Mouse (Mus musculus) midbrain, embryonic 16.5 days (tissue): ENCODE measurements around the gene Wasf2. TPM values are rescaled to one million over a fixed set of nuclear protein-coding genes. Genes with fewer than 3 reads are reported as not detected.

Experiments used
- ATAC-seq: fragments of 200-750 bp; cut with Nextera tagmentation; 2 replicates; pipeline ENCODE4 v1.8.0; 2017; ENCODE audit warnings: moderate TSS enrichment
- H3K27ac ChIP-seq: fragments of 300-500 bp; sonication (generic); 2 replicates; pipeline ENCODE4 v1.5.1; 2014; ENCODE audit warnings: mild to moderate bottlenecking, low read length, mixed read lengths
- H3K27me3 ChIP-seq: fragments of 300-500 bp; sonication (generic); 2 replicates; pipeline ENCODE4 v1.6.1; 2014; ENCODE audit warnings: low read depth, low read length, mixed read lengths; ENCODE audit not compliant: control insufficient read depth, insufficient read depth
- H3K36me3 ChIP-seq: fragments of 300-500 bp; sonication (generic); 2 replicates; pipeline ENCODE4 v1.6.1; 2014; ENCODE audit warnings: mild to moderate bottlenecking, low read length, moderate library complexity, mixed read lengths; ENCODE audit not compliant: control insufficient read depth, insufficient read depth
- H3K4me1 ChIP-seq: fragments of 300-500 bp; sonication (generic); 2 replicates; pipeline ENCODE4 v1.6.1; 2014; ENCODE audit warnings: mild to moderate bottlenecking, low read length, mixed read lengths; ENCODE audit not compliant: control insufficient read depth, insufficient read depth
- H3K4me2 ChIP-seq: fragments of 300-500 bp; sonication (generic); 2 replicates; pipeline ENCODE4 v1.6.1; 2014; ENCODE audit warnings: mild to moderate bottlenecking, low read length, mixed read lengths
- H3K4me3 ChIP-seq: fragments of 300-500 bp; sonication (generic); 2 replicates; pipeline ENCODE4 v1.5.1; 2014; ENCODE audit warnings: low read depth, mild to moderate bottlenecking, low read length, moderate library complexity, mixed read lengths
- H3K9ac ChIP-seq: fragments of 300-500 bp; sonication (generic); 2 replicates; pipeline ENCODE4 v1.6.1; 2014; ENCODE audit warnings: low read depth, low read length, mixed read lengths
- H3K9me3 ChIP-seq: fragments of 300-500 bp; sonication (generic); replicated peaks from 2 replicates; pipeline ENCODE4 v1.6.1; 2014; ENCODE audit warnings: mild to moderate bottlenecking, low read length, mixed read lengths; ENCODE audit not compliant: control insufficient read depth, poor library complexity, severe bottlenecking
- WGBS: fragments of 180-500 bp; shearing (Covaris S2); extraction: QIAGEN DNeasy Blood & Tissue Kit; methylation state at CpG from one replicate; pipeline ENCODE4 v1.1.7; 2014; 5-methylcytosine and 5-hydroxymethylcytosine counted together
- polyA plus RNA-seq: library from polyadenylated mRNA; unstranded; fragments of >200 nt; fragmentation: Nextera tagmentation; extraction: Ambion mirVana; gene quantifications from 2 replicates; pipeline ENCODE4 v1.2.1, GENCODE M21; 2015

The Wasf2 gene
- polyA plus RNA-seq, 1 experiment from 2014 or later: 20.1 TPM

DNA sequence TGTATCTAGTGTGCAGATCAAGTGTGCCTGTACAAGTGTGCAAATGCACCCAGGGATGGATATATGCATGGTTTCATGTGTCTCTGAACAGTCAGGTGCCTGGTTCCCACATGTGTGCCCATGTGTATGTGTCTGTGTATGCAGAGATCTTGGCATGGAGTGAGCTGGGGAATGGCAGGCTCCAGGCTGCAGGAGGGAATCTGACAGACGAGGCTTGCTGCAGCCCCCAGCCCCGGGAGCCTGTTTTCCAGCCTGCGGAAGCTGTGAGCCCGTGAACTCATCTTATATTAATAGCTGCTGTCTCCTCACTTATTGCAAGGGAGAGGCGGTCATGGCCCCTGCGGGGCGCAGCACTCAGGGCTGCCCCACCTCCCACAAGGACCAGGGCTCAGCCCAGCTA lies 74.1 kb downstream of the Wasf2 start:
- WGBS: 21% methylated on average over 7 of the region's 7 CpGs
- Histone ChIP-seq H3K9ac (no peak overlapping the region), H3K27me3 (no peaks in the 10 kb centered on the region; the same call in 1 of the 2 replicates), H3K9me3 (no peaks in the 10 kb centered on the region), H3K27ac (peak overlapping the region; percentile 19; the same call in 1 of the 2 replicates), H3K4me2 (no peak overlapping the region), H3K4me1 (peaks cover 18% of the 10 kb centered on the region), H3K36me3 (no peaks in the 10 kb centered on the region), H3K4me3 (no peak overlapping the region)
- ATAC-seq: no peak

DNA sequence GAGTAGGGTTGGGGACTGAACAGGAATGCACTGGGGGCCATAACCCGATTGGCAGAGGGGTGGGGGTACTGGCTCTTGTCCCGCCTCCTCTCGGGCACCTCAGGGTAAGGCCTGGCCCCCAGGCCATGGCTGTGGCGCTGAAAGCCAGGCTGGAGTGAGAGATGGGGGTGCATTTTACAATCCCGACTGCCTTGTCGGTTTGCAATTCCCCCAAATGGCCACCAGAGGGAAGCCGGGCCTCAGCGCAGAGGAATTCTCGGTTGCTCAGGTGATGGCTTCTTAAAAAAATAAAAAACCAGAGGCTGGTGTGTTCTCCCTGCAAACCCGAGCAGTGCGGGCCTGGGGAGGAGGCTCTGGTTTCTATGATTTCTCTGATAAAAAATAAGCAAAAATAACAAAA lies 79.1 kb downstream of the Wasf2 start:
- H3K27ac ChIP-seq: no peak overlapping the region
- H3K4me1 ChIP-seq: peaks cover 9% of the 10 kb centered on the region
- no peak overlapping the region for H3K4me2 ChIP-seq
- no peaks in the 10 kb centered on the region for H3K9me3 ChIP-seq
- H3K4me3 ChIP-seq: no peak overlapping the region
- no peak for ATAC-seq
- no peaks in the 10 kb centered on the region for H3K36me3 ChIP-seq
- no peak overlapping the region for H3K9ac ChIP-seq
- WGBS: 4% methylated on average over 11 of the region's 11 CpGs
- peaks cover 8% of the 10 kb centered on the region for H3K27me3 ChIP-seq

DNA sequence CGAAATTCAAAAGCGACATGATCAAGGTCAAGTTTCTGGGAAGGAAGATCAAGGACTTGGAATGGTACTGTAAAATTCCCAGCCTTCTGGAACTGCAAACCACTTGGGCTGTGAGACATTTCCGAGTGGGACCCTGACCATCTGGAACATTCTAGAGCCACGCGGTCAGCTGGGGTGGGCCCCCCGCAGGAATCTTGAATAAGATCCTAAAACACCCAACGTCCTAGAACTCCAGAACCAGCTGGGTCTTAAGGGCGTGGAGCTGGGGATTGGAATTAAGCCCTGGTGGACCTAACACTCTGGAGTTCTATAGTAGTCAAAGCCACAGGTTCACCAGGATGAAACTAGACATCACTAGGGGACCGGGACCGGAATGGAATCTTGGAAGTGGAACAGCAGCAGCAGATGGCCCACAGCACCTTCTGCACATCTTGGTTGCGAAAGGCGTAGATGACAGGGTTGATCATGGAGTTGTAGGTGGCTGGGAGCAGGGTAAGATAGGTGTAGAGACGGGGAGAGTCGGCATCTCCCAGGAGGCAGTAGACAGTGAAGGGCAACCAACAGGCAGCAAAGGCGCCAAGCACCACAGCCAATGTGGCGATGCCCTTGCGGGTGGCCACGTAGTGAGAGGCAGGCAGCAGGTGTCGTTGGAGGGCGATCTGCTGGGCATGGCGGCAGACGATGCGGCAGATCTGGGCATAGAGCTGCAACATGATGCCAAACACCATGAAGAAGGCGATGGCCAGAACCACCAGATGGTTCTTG lies 79.9 kb downstream of the Wasf2 start:
- WGBS: 93% methylated on average over 24 of the region's 24 CpGs

DNA sequence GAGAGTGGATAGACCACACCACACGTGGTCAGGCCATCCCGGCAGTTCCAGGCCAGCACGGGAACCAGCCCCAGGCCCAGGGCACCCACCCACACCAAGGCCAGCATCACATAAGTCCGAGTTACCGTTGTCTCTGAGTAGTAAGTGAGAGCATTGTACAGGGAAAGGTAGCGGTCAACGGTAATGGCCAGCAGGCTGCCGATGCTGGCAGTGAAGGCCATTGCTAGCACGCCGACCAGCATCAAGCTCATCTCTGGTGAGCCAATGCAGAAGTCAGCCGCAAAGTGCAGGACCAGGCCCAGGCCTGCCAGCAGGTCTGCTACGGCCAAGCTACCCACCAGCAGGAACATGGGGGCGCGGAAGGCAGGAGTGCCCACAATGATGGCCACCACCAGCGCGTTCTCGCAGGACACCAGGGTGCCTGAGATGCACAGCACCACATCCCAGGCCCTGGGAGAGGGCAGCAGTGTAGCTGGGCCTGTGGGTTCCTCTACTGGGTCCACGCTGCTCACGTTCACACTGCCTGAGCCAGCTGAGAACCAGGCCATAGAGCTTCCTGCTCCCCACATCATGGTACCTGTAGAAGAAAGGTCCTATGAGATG lies 80.6 kb downstream of the Wasf2 start:
- WGBS: 92% methylated on average over 19 of the region's 19 CpGs
- no peaks in the 10 kb centered on the region for H3K9me3 ChIP-seq

More for the DNA sequence above, 79.9 kb downstream of the Wasf2 start:
- no peak for ATAC-seq
- H3K9me3 ChIP-seq: no peaks in the 10 kb centered on the region
- H3K27ac ChIP-seq: no peak overlapping the region
- no peak overlapping the region for H3K4me3 ChIP-seq
- H3K9ac ChIP-seq: no peak overlapping the region
- H3K27me3 ChIP-seq: peaks cover 9% of the 10 kb centered on the region
- no peak overlapping the region for H3K4me2 ChIP-seq
- H3K4me1 ChIP-seq: peaks cover 8% of the 10 kb centered on the region
- no peaks in the 10 kb centered on the region for H3K36me3 ChIP-seq

DNA sequence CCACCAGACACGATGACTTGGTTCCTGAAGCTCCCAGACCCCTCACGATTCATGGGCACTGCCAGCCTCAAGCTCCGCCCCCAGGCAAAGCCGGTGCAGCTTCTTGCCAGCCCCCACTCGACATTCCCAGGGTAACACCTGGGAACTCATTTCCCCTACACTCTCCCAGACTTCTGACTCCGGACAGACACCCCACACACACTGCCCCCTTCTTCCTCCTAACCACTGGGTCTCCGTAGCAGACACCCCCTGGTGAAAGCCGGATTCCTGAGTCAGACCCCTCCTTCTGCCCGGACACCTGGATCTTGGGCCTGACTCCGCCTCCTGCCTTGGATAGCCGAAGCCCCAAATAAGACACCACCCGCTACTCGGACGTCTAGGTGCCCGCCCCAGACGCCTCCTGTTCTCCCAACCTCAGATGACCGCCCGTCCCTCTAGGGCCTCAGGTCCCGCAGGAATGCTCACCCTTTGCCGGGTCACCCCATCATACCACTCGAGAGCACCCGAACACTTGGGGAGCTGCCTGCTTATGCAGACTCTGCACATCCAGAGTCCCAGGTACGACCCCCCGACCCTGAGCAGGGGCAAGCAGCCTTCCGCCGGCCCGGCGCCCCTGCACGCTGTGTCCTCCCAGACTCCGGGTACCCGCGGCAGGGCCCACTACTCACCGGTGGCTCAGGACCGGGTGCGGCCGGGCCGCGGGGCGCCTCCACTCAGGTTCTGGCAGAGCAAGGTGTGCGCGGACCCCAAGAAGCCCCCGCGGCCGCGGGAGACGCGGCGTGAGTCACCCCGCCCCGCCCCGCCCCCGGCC lies 81.7 kb downstream of the Wasf2 start, which contains the start of the genes Cd164l2 and Gpr3:
Gene Cd164l2 (plus strand): TSS at position 381 of the 811 bp plus-strand sequence.
Gene Gpr3 (minus strand): TSS at position 786 of the 811 bp plus-strand sequence.
- Histone ChIP-seq H3K27ac (no peak within 1 kb of the TSS), H3K27me3 (peaks cover 13% of the 10 kb centered on the region), H3K4me3 (peak within 1 kb of the TSS; percentile 75), H3K36me3 (no peaks in the 10 kb centered on the region), H3K4me2 (peak within 1 kb of the TSS; percentile 98), H3K9ac (peak within 1 kb of the TSS; percentile 78), H3K9me3 (no peaks in the 10 kb centered on the region), H3K4me1 (peaks cover 8% of the 10 kb centered on the region)
- peak; percentile 68 for ATAC-seq
- 1% methylated on average over 50 of the region's 52 CpGs for WGBS

More for the DNA sequence above, 80.6 kb downstream of the Wasf2 start:
- H3K4me1 ChIP-seq: peaks cover 8% of the 10 kb centered on the region
- no peak overlapping the region for H3K9ac ChIP-seq
- no peaks in the 10 kb centered on the region for H3K36me3 ChIP-seq
- no peak overlapping the region for H3K4me3 ChIP-seq
- H3K27me3 ChIP-seq: peaks cover 13% of the 10 kb centered on the region
- ATAC-seq: no peak
- H3K4me2 ChIP-seq: no peak overlapping the region
- no peak overlapping the region for H3K27ac ChIP-seq

DNA sequence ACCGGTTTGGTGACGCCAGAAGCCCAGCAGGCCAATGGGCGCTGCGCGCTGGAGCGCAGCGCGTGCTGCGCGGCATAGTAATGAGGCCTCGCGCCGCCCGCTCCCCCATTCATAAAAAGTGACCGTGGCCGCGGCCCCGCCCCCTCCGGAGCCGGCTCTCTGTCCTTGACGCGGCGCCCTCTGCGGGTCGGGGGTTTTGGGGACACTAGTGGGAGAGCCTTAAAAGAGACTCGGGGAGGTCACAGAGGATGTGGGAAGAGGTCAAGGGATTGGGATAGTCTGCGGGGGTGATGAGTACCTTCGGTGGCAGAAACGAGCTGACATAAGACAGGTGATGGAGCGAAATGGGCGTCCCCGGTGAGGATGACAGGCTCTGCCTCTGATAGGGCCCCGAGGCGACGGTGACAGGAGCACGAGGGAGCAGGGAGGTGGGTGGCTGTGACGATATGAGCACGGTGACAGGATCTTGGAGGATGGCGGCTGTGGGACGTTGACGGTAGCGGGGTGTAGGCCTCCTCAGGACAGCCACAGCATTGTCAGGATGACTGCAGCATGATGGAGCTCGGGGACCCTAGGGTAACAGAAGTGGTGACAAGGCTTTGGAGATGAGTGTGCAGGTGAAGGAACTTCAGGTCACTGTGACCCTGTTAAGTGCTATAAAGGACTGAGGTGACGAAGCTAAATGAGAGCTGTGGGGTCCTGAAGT lies 82.4 kb downstream of the Wasf2 start:
- ATAC-seq: peak; percentile 89
- Histone ChIP-seq H3K4me3 (peak overlapping the region; percentile 75), H3K36me3 (no peaks in the 10 kb centered on the region), H3K9me3 (no peaks in the 10 kb centered on the region), H3K27ac (no peak overlapping the region), H3K27me3 (peaks cover 13% of the 10 kb centered on the region), H3K9ac (peak overlapping the region; percentile 78), H3K4me1 (peaks cover 8% of the 10 kb centered on the region), H3K4me2 (peak overlapping the region; percentile 98)
- WGBS: under 1% methylated on average over 44 of the region's 44 CpGs

DNA sequence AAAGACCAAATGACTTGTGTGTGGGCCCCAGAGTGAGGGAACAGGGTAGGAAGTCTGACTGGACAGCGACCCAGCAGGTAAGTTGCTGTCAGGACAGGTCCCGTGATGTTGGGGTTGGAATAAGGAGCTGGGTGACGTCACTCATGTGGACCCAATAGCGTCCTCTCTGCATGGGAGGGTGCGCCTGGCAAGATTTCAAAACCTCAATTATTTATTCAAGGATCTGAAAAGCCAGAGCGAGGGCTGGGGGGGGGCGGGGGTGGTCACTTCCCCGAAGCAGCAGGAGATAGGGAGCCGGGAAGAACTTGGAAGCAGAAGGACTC lies 82.9 kb downstream of the Wasf2 start:
- Histone ChIP-seq H3K27me3 (peaks cover 13% of the 10 kb centered on the region), H3K9ac (no peak overlapping the region; the same call in 1 of the 2 replicates), H3K36me3 (no peaks in the 10 kb centered on the region), H3K9me3 (no peaks in the 10 kb centered on the region), H3K4me2 (peak overlapping the region; percentile 98), H3K4me3 (peak overlapping the region; percentile 75), H3K4me1 (peaks cover 8% of the 10 kb centered on the region), H3K27ac (no peak overlapping the region)
- no peak for ATAC-seq
- 2% methylated on average over 9 of the region's 9 CpGs for WGBS

DNA sequence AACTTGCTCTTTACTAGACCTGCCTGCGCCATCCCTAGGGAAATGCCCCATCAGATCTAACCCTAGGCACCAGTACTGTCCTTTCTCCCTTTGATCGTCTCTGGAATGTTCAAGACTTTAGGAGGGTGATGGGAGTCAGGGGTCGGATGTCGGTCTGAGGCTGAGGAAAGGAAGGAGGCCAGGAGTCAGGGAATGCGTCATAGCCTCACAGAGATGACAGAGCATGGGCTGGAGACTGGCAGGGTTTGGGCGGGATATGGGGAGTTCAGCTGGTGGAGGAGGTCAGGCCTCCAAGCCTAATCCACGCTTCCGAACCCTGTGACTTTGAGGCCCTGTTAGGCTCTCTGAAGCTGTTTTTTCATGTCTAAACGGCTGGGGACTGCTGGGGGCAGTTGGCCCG lies 83.4 kb downstream of the Wasf2 start:
- Histone ChIP-seq H3K4me2 (peak overlapping the region; percentile 98), H3K27ac (no peak overlapping the region), H3K27me3 (peaks cover 13% of the 10 kb centered on the region), H3K9me3 (no peaks in the 10 kb centered on the region), H3K4me3 (peak overlapping the region; percentile 75), H3K4me1 (peaks cover 8% of the 10 kb centered on the region), H3K36me3 (no peaks in the 10 kb centered on the region), H3K9ac (no peak overlapping the region)
- WGBS: 9% methylated on average over 10 of the region's 10 CpGs
- no peak for ATAC-seq
